Mouse (Mus musculus): ENCODE measurements around the gene Etv1.
"Not testable (repeated sequence)": the region's sequence is repeated elsewhere in the genome, so short reads cannot be mapped to it uniquely, and the experiment has no call there.

Gene Etv1

GRCm38 (mm10) chr12:38816235-38816634 lies 37.1 kb downstream of the Etv1 start:
- DNase-seq (ENCODE audit: low spot score in 2 of 2): no peak

DNA sequence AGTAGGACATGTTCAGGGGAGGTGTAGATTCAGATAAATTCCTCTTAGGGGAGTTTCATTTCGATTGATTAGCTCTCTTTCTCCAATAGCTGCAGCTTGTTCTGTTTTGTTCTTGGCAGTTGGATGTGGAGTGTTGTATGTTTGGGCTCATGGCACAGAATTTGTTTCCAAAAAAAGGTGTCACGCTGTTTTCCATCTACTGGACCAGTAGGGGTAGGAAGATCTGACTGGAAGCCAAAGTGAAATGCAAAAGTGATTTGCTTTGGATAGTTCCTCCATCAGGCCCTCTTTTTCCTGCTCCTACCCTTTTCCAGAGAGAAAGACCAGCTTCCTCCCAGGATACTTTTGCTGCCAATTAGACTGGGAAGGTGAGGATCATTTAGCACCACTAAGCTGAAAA lies 39.1 kb downstream of the Etv1 start:
- DNase-seq (ENCODE audit: low spot score in 2 of 2): no peak

DNA sequence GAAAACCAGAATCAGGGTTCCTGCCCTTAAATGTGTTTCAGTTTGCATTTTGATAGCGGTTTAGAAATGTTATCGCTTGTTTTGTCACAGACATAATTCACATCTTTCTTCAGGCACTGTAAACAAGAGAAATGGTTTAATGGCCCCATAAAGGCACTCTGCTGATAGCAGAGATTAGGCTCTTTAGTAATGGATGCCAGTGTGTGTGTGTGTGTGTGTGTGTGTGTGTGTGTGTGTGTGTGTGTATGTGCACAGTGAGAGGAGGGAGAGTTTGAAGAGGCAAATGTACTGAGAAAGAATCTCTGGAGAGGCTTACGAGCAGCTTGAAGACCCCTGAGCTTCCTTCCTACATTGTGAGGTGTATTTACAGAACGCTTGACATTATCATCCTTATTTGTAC lies 41.5 kb downstream of the Etv1 start:
- DNase-seq (ENCODE audit: low spot score in 2 of 2): no peak

GRCm38 (mm10) chr12:38824405-38824804 lies 45.2 kb downstream of the Etv1 start:
- no peak for DNase-seq (ENCODE audit: low spot score in 2 of 2)

DNA sequence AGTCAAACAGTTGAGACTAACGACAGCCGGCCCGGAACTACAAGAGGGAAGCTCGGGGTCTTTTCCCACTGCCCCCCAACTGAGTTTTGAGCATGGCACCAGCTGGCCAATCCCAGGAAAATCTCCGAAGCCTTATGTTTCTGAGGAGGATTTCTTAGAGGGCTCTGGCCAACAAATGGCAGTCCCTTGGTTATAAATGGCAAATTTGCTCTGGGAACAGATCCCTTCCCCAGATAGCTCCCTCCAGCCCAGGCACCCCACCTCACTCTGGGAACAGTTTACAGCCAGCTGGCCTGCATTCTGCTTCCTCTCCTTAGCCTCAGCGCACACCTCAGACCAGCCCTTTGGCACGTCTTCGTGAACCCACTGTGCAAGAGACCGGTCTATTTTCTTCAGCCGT lies 53.8 kb downstream of the Etv1 start:
- DNase-seq (ENCODE audit: low spot score in 2 of 2): no peak

DNA sequence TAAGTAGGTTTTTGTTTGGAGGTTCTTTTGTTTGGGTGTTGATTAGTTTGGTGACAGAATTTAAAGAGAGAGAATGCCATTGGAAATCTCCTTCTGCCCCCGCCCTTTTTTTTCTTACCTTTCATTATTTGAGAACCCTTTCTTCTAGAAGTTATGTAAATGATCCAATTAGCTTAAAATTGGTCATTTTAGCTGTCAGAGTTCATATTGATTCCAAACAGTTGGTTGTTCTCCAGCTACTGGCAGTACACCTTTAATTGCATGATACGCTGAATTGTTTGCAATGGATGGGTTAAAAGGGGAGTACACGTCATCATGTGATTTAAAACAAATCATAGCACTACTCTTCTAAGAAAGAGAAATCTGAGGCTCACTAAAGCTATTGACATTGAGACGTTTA lies 55.4 kb downstream of the Etv1 start:
- DNase-seq (ENCODE audit: low spot score in 2 of 2): no peak

DNA sequence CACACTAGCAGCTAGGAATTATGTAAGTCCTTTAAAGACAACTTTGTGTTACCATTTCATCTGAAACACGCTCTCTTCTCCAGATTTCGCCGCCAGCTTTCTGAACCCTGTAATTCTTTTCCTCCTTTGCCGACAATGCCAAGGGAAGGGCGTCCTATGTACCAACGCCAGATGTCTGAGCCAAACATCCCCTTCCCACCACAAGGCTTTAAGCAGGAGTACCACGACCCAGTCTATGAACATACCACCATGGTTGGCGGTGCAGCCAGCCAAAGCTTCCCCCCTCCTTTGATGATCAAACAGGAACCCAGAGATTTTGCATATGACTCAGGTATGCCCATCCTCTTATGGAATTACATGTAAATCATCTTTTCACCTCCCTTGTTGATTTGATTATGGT lies 55.8 kb downstream of the Etv1 start:
- DNase-seq (ENCODE audit: low spot score in 2 of 2): not testable (repeated sequence)

DNA sequence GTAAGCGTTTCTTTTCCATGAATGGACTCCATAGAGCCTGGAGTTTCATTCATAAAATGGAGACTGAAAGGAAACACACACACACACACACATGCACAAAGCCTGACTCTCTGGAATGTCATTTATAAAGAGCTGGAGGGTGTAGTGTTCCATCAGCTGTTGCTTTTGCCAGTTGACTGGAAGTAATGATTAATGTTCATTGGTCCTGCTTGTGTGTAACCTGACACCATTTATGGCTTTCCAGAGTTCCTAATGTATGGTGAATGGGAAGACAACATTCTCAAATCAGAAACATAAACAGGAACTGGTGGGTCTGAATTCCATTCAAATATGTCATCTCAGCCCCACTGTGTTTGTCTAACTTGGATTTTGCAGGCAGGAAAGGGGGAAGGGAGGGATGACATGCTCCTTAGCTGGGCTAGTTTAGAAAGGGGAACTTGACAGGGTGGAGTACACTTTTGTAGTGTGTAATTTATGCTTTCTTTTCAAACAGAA lies 64.7 kb downstream of the Etv1 start:
- DNase-seq (ENCODE audit: low spot score in 2 of 2): no peak

GRCm38 (mm10) chr12:38847500-38848261 lies 68.5 kb downstream of the Etv1 start:
- DNase-seq (ENCODE audit: low spot score in 2 of 2): no peak

DNA sequence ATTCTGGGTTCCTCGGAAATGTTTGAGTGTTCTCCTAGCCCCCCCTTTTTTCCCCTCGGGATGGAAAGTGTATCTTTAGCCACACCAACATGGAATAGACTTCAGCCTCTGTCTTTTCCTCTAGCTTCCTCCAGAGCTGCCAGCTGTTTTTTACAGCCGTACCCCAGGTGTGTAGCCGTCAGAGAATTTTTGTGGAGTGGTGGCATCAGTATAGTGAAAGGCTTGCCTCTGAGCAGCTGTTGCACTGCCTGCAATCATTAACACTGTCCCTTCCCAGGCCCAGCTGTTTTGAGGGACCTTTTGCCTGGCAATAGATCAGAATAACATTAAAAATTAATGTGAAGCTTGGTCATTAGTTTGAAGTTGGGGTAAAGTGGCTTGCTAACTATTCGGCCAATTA lies 70.8 kb downstream of the Etv1 start:
- no peak for DNase-seq (ENCODE audit: low spot score in 2 of 2)

DNA sequence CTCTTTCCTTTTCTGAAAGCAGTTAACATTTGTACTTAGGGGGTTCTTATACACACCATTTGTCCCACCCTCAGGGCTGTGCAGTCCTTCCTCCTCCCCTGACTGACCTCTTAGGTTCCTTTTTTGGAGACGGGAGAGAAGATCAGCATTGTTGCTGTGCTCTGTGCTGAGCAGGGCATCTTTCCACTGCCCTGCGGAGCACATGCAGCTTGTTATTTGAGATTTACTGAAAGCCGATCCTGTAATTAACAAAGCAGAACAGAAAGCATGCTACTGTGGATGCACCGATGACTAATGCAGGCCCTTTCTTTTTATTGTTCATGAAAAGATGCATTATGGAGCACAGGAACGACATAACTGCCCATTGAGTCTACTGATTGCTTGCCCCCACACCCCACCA lies 75.1 kb downstream of the Etv1 start:
- no peak for DNase-seq (ENCODE audit: low spot score in 2 of 2)

GRCm38 (mm10) chr12:38854751-38855150 lies 75.6 kb downstream of the Etv1 start:
- no peak for DNase-seq (ENCODE audit: low spot score in 2 of 2)

DNA sequence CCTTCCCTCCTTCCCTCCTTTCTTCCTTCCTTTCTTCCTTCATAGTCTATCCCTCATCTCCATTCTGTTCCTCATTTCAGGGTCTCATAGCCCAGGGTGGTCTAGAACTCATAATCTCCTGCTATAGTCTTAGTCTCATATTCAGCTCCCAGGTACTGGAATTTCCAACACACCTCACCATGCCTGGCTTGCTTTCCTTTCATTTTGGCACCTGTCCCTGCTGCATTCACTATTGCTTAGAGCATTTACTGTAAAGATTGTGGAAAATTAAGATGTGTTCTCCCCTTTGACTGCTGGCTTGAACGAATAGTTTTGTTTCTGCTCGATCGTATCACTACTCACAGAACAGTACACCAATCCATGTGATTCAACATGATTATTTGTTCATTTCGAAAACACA lies 80.5 kb downstream of the Etv1 start:
- no peak for DNase-seq (ENCODE audit: low spot score in 2 of 2)

DNA sequence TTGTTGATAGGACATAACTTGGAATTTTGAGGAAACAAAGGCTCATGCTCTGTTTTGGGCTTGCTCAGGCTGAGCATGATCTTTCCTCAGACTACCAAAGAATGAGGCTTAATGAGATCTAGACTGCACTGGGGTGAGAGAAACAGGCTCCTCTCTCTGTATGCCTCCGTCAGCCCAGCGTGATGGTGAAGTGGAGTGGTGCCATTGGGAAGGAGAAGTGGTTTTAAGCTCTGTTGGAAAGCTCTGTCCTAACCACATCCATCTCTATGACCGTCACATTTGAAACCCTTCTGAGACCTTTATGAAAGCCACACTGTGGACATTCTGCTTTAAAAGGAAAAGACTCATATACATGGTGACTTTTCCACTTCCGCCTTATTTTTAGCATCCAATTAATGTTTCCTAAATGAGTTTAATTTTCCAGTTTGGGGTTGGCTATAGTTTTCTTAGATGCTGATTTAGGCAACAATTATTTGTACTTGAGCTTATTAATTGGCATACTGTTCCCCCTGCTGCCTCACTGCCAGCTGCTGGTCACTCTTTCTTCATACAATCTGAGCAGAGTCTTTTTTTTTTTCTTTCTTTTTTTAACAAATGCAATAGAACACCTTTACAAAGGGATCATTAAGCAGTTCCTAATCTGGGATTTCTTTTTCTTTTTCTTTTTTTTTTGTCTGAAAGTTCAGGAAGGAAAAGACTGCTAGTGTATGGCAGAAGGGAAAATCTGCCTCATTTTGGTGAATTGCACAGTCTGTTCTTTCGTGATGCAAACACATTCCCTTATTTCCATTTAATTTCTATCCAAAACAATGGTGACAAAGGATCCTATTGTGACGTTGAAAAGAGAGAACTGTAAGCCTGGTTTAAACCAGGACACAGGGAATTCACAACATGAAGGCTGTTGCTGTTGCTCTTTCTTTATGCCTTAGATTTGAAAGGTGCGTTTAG lies 81.3 kb downstream of the Etv1 start:
- no peak for DNase-seq (ENCODE audit: low spot score in 2 of 2)

- no peak for DNase-seq (ENCODE audit: low spot score in 2 of 2)
These were observed 84.2 kb downstream of the Etv1 start for GRCm38 (mm10) chr12:38863395-38863794.

- no peak for DNase-seq (ENCODE audit: low spot score in 2 of 2)
These were observed 85.0 kb downstream of the Etv1 start for GRCm38 (mm10) chr12:38863982-38864828.

GRCm38 (mm10) chr12:38874470-38874995 lies 95.4 kb downstream of the Etv1 start:
- no peak for DNase-seq (ENCODE audit: low spot score in 2 of 2)

DNA sequence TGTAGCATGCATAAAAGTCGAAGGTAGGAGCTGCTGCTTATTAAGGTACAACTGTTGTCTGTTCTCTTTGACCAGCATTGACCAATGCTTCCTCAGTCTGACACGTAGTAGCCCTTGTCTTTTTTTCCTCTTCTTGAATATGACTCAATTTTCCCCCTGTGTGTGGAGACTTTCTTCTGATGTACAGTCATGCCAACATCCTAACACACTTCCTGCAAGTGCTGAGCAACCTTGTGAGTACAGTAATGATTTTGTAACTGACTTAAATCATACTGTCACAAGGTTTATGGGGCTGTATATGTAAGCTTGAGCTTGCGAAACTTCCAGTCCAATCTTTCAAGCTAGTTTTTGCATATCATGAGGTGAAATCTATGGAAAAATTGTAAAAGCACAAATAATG lies 125.3 kb downstream of the Etv1 start:
- DNase-seq (ENCODE audit: low spot score in 2 of 2): no peak

DNA sequence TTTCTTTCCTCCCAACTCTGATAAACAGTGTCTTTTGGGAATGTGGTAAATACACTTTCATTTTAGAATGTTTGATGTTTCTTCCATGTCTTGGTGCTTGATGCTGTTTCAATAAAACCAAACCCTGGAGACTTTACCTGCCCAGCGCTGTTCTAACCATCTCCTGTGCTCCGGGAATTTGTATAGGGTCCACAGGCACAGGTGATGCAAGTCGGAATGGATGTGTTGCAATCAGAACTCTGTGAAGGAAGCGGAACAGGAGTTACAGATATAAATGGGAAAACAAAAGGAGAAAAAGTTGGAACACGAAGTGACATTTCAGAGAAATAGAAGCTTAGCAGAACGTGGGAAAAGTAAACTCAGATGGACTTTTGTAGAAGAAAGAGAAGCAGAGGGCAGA lies 127.1 kb downstream of the Etv1 start:
- no peak for DNase-seq (ENCODE audit: low spot score in 2 of 2)

- no peak for DNase-seq (ENCODE audit: low spot score in 2 of 2)
These were observed 127.6 kb downstream of the Etv1 start for GRCm38 (mm10) chr12:38906812-38907211.

DNA sequence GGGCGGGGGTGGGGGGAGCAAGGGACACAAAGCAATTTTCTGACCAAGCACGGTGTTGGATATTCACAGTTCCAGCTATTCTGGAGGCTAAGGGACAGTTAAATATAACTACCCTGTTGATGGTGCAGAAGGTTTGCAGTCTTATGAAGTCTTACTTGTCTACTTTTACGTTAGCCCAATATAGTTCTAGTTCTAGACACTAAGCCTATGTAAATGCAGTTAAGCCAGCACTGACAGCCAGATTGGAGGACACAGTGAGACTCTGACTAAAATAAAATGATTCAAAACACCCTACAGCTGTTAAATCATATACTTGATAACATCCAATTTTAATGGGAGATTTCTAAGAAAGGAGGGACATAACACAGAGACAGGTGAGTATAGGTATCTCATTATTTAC lies 129.8 kb downstream of the Etv1 start:
- no peak for DNase-seq (ENCODE audit: low spot score in 2 of 2)

Measured in frontal cortex, postnatal 10 days (tissue).